Mouse (Mus musculus) cortical plate, adult 2 months (tissue): ENCODE data around the gene Gm37240.

Source experiments
- CTCF ChIP-seq: fragments of 200-500 bp; IDR thresholded peaks from 2 replicates; pipeline ENCODE4 v1.5.1; 2011; ENCODE audit warnings: mild to moderate bottlenecking, control low read depth, low read length; ENCODE audit not compliant: insufficient read depth; ENCODE audit errors: extremely low read depth
- POLR2A ChIP-seq: fragments of 200-500 bp; IDR thresholded peaks from 2 replicates; pipeline ENCODE4 v1.6.1; 2011; ENCODE audit warnings: mild to moderate bottlenecking, low read length, control low read depth; ENCODE audit not compliant: insufficient read depth; ENCODE audit errors: extremely low read depth

GRCm38 (mm10) chr3:85383330-85383729, 504.0 kb downstream of the Gm37240 start:
- TF ChIP-seq POLR2A (no peak), CTCF (no peak)
